Mouse (Mus musculus) liver, embryonic 14.5 days (tissue): ENCODE measurements around the gene Slc45a2. TPM values are rescaled to one million over a fixed set of nuclear protein-coding genes. Genes with fewer than 3 reads are reported as not detected.

Experiments used
- ATAC-seq: fragments of 200-750 bp; cut with Nextera tagmentation; 2 replicates; pipeline ENCODE4 v1.8.0; 2017; ENCODE audit warnings: moderate number of reproducible peaks, mild to moderate bottlenecking, moderate library complexity; ENCODE audit not compliant: insufficient read depth
- DNase-seq, 3 experiments: peaks; one replicate each; pipeline ENCODE4 v3.0.0-alpha.2; 2012 to 2013; ENCODE audit warnings: low read depth in 3 of 3, low spot score in 3 of 3
- H3K27ac ChIP-seq: fragments of 300-500 bp; sonication (generic); 2 replicates; pipeline ENCODE4 v1.5.1; 2014; ENCODE audit warnings: moderate library complexity, mild to moderate bottlenecking, control low read depth, inconsistent platforms
- H3K27me3 ChIP-seq: fragments of 300-500 bp; sonication (generic); 2 replicates; pipeline ENCODE4 v1.6.1; 2014; ENCODE audit warnings: mild to moderate bottlenecking, low read length, moderate library complexity; ENCODE audit not compliant: control insufficient read depth, insufficient read depth
- H3K36me3 ChIP-seq: fragments of 300-500 bp; sonication (generic); replicated peaks from 2 replicates; pipeline ENCODE4 v1.6.1; 2014; ENCODE audit warnings: low read depth; ENCODE audit not compliant: control insufficient read depth, insufficient read depth
- H3K4me1 ChIP-seq, 2 experiments: fragments of 200-500 bp in 1 of 2; fragments of 300-500 bp in 1 of 2; sonication (generic) in 1 of 2; replicated peaks; 2 replicates each; pipeline ENCODE4 v1.6.1; 2012 to 2014; ENCODE audit warnings: antibody characterized with exemption in 1 of 2, inconsistent platforms in 1 of 2, low read length in 1 of 2; ENCODE audit not compliant: control insufficient read depth in 2 of 2, insufficient read depth in 2 of 2
- H3K4me2 ChIP-seq: fragments of 300-500 bp; sonication (generic); 2 replicates; pipeline ENCODE4 v1.6.1; 2014; ENCODE audit warnings: low read depth, mild to moderate bottlenecking, control low read depth, moderate library complexity
- H3K4me3 ChIP-seq, 2 experiments: fragments of 200-500 bp in 1 of 2; fragments of 300-500 bp in 1 of 2; sonication (generic) in 1 of 2; 2 replicates each; pipeline ENCODE4 v1.5.1; 2012 to 2014; ENCODE audit warnings: low read depth in 2 of 2, low read length in 2 of 2, mild to moderate bottlenecking in 2 of 2, control low read depth in 1 of 2, inconsistent platforms in 1 of 2, moderate library complexity in 1 of 2; ENCODE audit not compliant: insufficient read depth in 1 of 2
- H3K9ac ChIP-seq: fragments of 300-500 bp; sonication (generic); replicated peaks from 2 replicates; pipeline ENCODE4 v1.6.1; 2014; ENCODE audit warnings: mild to moderate bottlenecking, control low read depth, moderate library complexity
- H3K9me3 ChIP-seq: fragments of 300-500 bp; sonication (generic); 2 replicates; pipeline ENCODE4 v1.6.1; 2016; ENCODE audit warnings: low read length, mixed read lengths; ENCODE audit not compliant: control insufficient read depth
- CTCF ChIP-seq: IDR thresholded peaks from 2 replicates; pipeline ENCODE4 v1.5.1; 2016; ENCODE audit warnings: antibody characterized with exemption, low read depth, control low read depth
- EP300 ChIP-seq: IDR thresholded peaks from 2 replicates; pipeline ENCODE4 v1.6.1; 2016; ENCODE audit warnings: antibody characterized with exemption, low read depth
- WGBS: fragments of 180-500 bp; shearing (Covaris S2); extraction: QIAGEN DNeasy Blood & Tissue Kit; methylation state at CpG from one replicate; pipeline ENCODE4 v1.1.7; 2014; ENCODE audit not compliant: insufficient replicate concordance; 5-methylcytosine and 5-hydroxymethylcytosine counted together
- polyA plus RNA-seq, 2 experiments: library from polyadenylated mRNA; depleted of rRNA in 1 of 2; stranded (reverse) in 1 of 2; unstranded in 1 of 2; fragments of >200 nt; fragmentation: Nextera tagmentation in 1 of 2; extraction: Ambion mirVana in 1 of 2; gene quantifications; 2 replicates each; pipeline versions ENCODE4 v1.2.1 to v1.2.3; 2012 to 2014

Slc45a2 gene
- polyA plus RNA-seq, 2 experiments: 0.01 TPM; not detected in 1

DNA sequence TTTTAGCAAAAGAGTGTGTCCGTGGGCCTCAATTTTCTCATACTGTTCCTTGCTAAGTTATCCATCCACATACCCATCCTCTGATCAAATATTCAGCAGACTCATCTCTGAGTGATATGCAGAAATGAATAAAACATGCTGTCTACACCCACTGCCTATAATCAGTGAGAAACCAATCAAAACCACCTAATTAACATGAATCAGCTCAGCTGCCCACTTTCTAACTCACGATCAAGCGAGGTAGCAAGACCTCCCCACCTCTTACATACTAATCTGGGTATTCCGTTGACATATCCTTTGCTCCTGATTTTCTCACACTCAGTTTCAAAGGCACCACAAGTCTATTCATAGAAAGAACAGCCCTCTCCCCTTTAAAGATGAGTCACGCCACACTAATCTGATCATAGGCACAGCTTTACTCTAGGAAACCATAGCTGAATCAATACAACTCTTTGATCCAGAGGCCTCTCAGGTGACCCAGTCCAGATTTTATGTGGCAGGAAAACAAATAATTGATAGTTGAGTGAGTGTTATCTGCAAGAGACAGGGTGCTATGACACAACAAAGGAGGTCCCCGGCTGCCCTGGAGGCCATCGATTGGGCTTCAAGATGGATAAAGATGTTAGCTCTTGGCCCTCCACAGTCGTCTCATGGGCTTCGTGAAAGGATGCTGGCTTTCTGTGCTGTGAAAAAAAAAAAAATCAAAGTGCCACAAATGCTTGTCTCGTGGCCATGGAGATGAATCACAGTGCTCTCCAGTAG, 53.3 kb downstream of the Slc45a2 start:
- TF ChIP-seq CTCF (no peak), EP300 (no peak)
- no peaks in the 10 kb centered on the region for H3K27me3 ChIP-seq
- H3K9me3 ChIP-seq: no peaks in the 10 kb centered on the region
- H3K27ac ChIP-seq: no peak overlapping the region
- H3K4me1 ChIP-seq: peaks cover 0 to 4% of the 10 kb centered on the region in 2 experiments; a peak in 2 of 4 replicates
- no peak overlapping the region for H3K4me2 ChIP-seq
- H3K4me3 ChIP-seq: no peak overlapping the region
- H3K36me3 ChIP-seq: no peaks in the 10 kb centered on the region
- no peak overlapping the region for H3K9ac ChIP-seq
- no peak for ATAC-seq
- DNase-seq: no peak
- 55% methylated on average over 10 of the region's 10 CpGs for WGBS

DNA sequence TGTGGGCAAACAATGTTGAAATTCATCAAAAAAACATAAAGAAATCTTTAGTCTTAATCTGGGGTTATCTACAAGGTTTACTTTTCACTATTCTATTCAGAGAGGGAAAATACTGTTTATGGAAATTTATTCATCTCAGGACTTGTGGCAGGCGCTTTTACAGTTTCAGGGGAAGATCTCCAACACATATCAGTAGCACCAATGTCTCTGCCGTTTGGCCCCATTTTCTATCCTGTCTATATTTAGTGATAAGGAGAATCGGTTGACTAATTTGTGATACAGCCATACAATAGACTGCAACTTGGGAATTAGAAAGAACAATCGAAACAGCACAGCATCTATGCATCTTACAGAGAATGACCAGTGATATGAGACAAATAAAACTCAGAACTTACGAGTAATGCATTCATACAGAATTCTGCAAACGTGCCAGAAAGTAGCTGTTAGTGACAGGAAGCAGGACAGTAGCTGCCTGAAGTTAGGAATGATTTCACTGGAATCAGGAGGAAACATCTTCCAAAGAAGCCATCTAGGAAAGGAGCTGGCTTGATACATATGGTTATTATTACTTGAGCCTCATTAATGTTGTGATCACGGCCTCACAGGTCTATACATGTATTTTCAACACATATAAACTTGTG, 54.0 kb downstream of the Slc45a2 start:
- no peak for DNase-seq
- Histone ChIP-seq H3K27ac (no peak overlapping the region), H3K36me3 (no peaks in the 10 kb centered on the region), H3K27me3 (no peaks in the 10 kb centered on the region), H3K9me3 (no peaks in the 10 kb centered on the region), H3K4me3 (no peak overlapping the region), H3K4me1 (peaks cover 0 to 4% of the 10 kb centered on the region in 2 experiments; a peak in 2 of 4 replicates), H3K9ac (no peak overlapping the region), H3K4me2 (no peak overlapping the region)
- ATAC-seq: no peak
- WGBS: 48% methylated on average over 7 of the region's 7 CpGs
- no peak for TF ChIP-seq EP300

DNA sequence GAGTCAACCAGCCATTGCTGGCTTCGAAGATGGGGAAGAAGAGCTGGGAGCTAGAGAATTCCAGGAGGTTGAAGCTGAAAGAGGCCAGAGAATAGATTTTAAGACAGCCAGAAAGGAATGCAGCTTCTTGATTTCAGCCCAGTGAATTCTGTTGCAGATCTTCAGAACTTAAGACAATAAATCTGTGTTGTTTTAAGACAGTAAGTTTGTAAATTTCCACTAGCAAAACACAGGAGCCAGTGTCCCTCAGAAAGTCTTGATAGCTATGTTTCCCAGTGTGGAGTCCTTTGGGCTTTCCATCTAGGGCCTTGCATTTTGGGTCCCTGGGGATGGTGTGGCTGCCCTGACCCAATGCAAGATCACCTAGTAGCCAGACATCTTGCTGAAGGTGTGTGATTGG, 62.4 kb downstream of the Slc45a2 start:
- ATAC-seq (no peak), DNase-seq (no peak)
- 52% methylated on average over 1 of the region's 1 CpGs for WGBS
- H3K4me2 ChIP-seq: no peak overlapping the region
- H3K4me1 ChIP-seq: peaks cover 0 to 3% of the 10 kb centered on the region in 2 experiments; a peak in 1 of 4 replicates
- no peak overlapping the region for H3K9ac ChIP-seq
- TF ChIP-seq EP300 (no peak), CTCF (no peak)
- H3K4me3 ChIP-seq: no peak overlapping the region
- no peaks in the 10 kb centered on the region for H3K36me3 ChIP-seq
- no peaks in the 10 kb centered on the region for H3K27me3 ChIP-seq
- H3K9me3 ChIP-seq: no peaks in the 10 kb centered on the region
- H3K27ac ChIP-seq: no peak overlapping the region

DNA sequence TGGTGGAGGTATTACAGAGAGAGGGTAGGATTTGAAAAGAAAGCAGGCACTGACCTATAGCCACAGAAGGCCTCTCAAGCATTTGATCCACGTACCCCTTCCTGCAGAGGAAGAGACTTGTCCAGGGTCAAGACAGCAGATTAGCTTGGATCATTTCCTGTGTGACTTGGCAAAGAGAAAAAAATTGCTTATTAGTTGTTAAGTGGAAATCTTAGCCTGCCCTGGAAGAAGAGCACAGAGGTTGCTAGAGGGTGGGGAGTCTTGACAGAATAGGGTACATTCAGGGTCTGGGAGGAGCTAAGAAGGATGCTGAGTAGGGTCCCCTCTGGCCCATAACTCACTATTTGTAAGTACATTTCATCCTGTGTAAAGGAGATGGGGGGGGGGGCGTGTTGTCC, 63.6 kb downstream of the Slc45a2 start:
- no peak overlapping the region for H3K27ac ChIP-seq
- no peak for TF ChIP-seq EP300
- TF ChIP-seq CTCF: no peak
- WGBS: 24% methylated on average over 2 of the region's 2 CpGs
- no peaks in the 10 kb centered on the region for H3K27me3 ChIP-seq
- no peak for ATAC-seq
- H3K36me3 ChIP-seq: no peaks in the 10 kb centered on the region
- no peak overlapping the region for H3K9ac ChIP-seq
- DNase-seq: no peak
- no peaks in the 10 kb centered on the region; a peak in 1 of 4 replicates for H3K4me1 ChIP-seq
- H3K4me2 ChIP-seq: no peak overlapping the region
- no peak overlapping the region for H3K4me3 ChIP-seq
- H3K9me3 ChIP-seq: no peaks in the 10 kb centered on the region
